Mouse (Mus musculus) G1E (cell line): Measurements from ENCODE around the gene Nck2. TPM values are rescaled to one million over a fixed set of nuclear protein-coding genes. Genes with fewer than 3 reads are reported as not detected.

Source experiments
- ATAC-seq: 2 replicates; pipeline ENCODE4 v1.8.0; 2016; ENCODE audit warnings: mild to moderate bottlenecking; ENCODE audit not compliant: insufficient number of reproducible peaks, poor library complexity, low FRiP score, severe bottlenecking; ENCODE audit errors: extremely low read depth
- DNase-seq: peaks from one replicate; pipeline ENCODE4 v3.0.0; 2012; ENCODE audit warnings: low spot score
- H3K27me3 ChIP-seq: 2 replicates; pipeline ENCODE4 v1.6.1; 2012; ENCODE audit warnings: mild to moderate bottlenecking, low read length, inconsistent platforms; ENCODE audit not compliant: insufficient read depth
- H3K36me3 ChIP-seq: replicated peaks from 2 replicates; pipeline ENCODE3; 2012; ENCODE audit warnings: mild to moderate bottlenecking, inconsistent platforms
- H3K4me1 ChIP-seq: 2 replicates; pipeline ENCODE4 v1.6.1; 2012; ENCODE audit warnings: low read depth, low read length, inconsistent platforms, mixed read lengths; ENCODE audit not compliant: insufficient read depth
- H3K4me3 ChIP-seq: 2 replicates; pipeline ENCODE4 v1.5.1; 2012; ENCODE audit warnings: low read depth, mild to moderate bottlenecking, inconsistent platforms, low read length, moderate library complexity, mixed read lengths
- H3K9me3 ChIP-seq: replicated peaks from 2 replicates; pipeline ENCODE4 v1.6.1; 2012; ENCODE audit warnings: inconsistent platforms
- CTCF ChIP-seq: IDR thresholded peaks from 2 replicates; pipeline ENCODE4 v1.5.1; 2012; ENCODE audit warnings: low read depth, low read length, inconsistent platforms, mixed read lengths
- GATA1 ChIP-seq: IDR thresholded peaks from 2 replicates; pipeline ENCODE4 v1.6.1; 2012; ENCODE audit warnings: borderline replicate concordance, low read length, inconsistent platforms, mixed read lengths
- GATA2 ChIP-seq: IDR thresholded peaks from 2 replicates; pipeline ENCODE4 v1.6.1; 2012; ENCODE audit warnings: low read depth, low read length, inconsistent platforms, borderline replicate concordance
- POLR2AphosphoS5 ChIP-seq: IDR thresholded peaks from 2 replicates; pipeline ENCODE4 v1.6.1; 2012; ENCODE audit warnings: low read depth, low read length, inconsistent platforms; ENCODE audit not compliant: insufficient replicate concordance
- TAL1 ChIP-seq: conservative IDR thresholded peaks from 2 replicates; pipeline ENCODE4 v1.6.1; 2012; ENCODE audit warnings: low read depth, low read length, inconsistent platforms, mixed read lengths
- polyA plus RNA-seq: library from polyadenylated mRNA; stranded (reverse); fragments of >175 nt; gene quantifications from 2 replicates; pipeline ENCODE4 v1.2.3, GENCODE M21; 2012
- total RNA-seq, 2 experiments: library from RNA; stranded (forward) in 1 of 2; stranded (reverse) in 1 of 2; fragments of 200-1000 nt in 1 of 2; fragments of >200 nt in 1 of 2; fragmentation: Nextera tagmentation in 1 of 2; gene quantifications; 2 replicates each; pipeline ENCODE4 v1.2.3; 2014 to 2017

The Nck2 gene
- total and polyA plus RNA-seq, 3 experiments: 45.3 to 101 (median 54.4) TPM

DNA sequence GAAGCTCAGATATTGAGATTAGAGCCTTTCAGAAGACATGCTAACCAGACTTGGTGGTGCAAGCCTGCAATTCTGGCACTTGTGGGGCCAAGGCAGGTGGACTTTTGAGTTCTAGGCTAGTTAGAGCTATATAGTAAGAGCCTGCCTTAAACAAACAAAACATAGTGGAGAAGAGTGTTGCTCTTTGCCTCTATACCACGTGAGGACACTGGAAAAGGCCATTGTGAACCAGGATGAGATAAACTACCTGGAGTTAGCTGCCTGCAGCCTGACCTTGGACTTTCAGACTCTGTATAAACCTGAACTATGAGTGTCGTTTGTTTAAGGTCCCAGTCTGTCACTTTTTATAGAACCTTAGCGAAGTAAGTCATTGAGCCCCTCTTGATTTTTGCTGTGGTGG is 42.1 kb downstream of the Nck2 start:
- H3K27me3 ChIP-seq: no peaks in the 10 kb centered on the region
- no peak overlapping the region for H3K4me3 ChIP-seq
- H3K4me1 ChIP-seq: peaks cover 52% of the 10 kb centered on the region
- no peak for TF ChIP-seq POLR2AphosphoS5
- H3K9me3 ChIP-seq: no peaks in the 10 kb centered on the region
- DNase-seq (no peak), ATAC-seq (no peak)
- H3K36me3 ChIP-seq: peaks cover 67% of the 10 kb centered on the region

DNA sequence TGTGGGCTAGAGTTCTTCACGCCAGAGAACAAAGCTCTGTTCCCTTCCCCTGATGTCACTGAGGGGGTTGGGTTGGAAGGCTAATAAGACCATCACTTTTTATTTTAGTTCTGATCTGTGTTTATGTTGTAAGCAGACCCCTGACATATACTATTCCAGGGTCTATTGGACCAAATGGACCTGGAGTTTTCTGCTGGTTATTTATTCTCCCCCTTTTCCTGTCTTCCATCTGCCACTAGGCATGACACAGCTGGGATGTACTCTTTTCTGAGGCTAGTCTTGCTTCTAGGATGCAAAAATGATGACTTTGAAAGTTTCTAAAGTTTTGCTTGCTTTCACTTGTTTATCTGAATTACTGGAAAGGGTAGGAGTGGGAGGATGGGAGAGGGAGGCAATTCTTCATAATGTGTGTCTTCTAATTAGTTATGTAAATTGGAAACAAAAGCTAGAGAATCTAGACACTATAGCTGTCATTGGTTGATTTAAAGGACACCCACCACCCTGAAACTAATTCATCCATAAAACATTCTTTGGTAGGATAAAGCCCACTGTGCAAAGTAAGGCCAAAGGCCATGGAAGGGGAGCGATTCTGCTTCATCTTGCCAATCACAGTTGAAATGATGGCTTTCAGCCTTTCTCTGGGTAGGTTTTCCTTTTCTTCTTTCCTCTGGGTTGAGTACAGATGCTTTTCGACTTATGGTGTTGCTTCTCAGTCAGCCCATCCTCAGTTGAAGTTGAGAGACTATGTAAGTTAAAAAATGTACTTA is 42.8 kb downstream of the Nck2 start:
- DNase-seq (no peak), ATAC-seq (no peak)
- H3K9me3 ChIP-seq: no peaks in the 10 kb centered on the region
- H3K36me3 ChIP-seq: peaks cover 69% of the 10 kb centered on the region
- no peak for TF ChIP-seq GATA2
- TF ChIP-seq CTCF: no peak
- TF ChIP-seq TAL1: no peak
- TF ChIP-seq POLR2AphosphoS5: no peak
- TF ChIP-seq GATA1: no peak
- peaks cover 55% of the 10 kb centered on the region for H3K4me1 ChIP-seq
- H3K4me3 ChIP-seq: no peak overlapping the region
- H3K27me3 ChIP-seq: no peaks in the 10 kb centered on the region

DNA sequence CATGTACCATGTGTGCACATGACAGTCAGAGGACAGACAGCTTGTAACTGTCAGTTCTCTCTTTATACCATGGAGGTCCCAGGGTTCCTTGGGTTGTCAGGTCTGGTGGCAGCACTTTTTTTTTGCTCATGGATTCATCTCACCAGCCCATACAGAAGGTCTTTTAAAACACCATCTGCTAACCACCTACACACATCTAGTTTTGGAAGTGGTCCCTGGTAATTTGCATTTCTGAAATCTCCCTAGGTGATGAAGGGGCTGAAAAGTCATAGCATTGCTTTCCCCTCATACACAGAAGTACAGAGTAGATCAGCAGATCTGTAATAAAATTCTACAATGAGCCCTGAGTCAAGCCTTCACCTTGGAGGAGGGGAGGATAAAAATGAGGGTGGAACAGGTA is 44.9 kb downstream of the Nck2 start:
- H3K4me3 ChIP-seq: no peak overlapping the region
- no peaks in the 10 kb centered on the region for H3K27me3 ChIP-seq
- peaks cover 56% of the 10 kb centered on the region for H3K36me3 ChIP-seq
- ATAC-seq: no peak
- no peaks in the 10 kb centered on the region for H3K9me3 ChIP-seq
- TF ChIP-seq TAL1 (no peak), POLR2AphosphoS5 (no peak), GATA2 (no peak), GATA1 (no peak), CTCF (no peak)
- H3K4me1 ChIP-seq: peaks cover 54% of the 10 kb centered on the region
- no peak for DNase-seq

DNA sequence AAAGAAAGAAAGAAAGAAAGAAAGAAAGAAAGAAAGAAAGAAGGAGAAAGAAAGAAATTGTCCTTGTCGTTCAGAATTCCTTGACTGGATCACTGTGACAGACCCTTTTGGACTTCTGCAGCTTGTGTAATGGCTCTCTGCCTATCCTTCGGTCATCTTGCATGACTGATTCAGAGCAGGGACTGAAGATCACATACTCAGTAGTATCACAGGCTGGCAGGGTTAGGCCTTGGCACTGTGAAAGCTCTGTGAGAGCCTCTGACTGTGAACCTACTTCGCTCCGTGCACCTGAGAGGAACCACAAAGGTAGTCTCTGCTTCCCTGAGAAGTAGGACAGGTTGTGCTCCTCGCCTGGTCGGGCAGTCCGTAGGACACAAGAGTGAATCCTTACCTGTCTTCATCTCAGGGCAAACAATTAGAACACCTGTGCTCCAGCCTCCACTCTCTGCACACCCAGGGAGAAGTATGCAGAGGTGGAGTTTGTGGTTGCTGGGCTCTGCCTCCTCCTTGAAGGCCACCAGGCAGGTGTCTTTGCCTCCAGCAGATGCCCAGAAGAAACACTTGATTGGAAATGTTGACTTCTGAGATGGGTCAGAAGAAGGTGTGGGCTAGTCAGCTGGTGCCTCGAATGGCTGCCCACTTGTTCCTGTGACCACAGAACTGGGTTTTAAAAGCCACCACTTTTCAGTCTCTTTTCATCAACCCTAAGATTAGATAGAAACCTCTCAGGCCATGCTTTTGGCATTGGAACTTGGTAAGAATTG is 47.3 kb downstream of the Nck2 start:
- H3K9me3 ChIP-seq: no peaks in the 10 kb centered on the region
- TF ChIP-seq CTCF: no peak
- no peak for TF ChIP-seq TAL1
- no peak for TF ChIP-seq POLR2AphosphoS5
- TF ChIP-seq GATA1: no peak
- TF ChIP-seq GATA2: no peak
- peaks cover 42% of the 10 kb centered on the region for H3K4me1 ChIP-seq
- ATAC-seq: no peak
- no peaks in the 10 kb centered on the region for H3K27me3 ChIP-seq
- peaks cover 45% of the 10 kb centered on the region for H3K36me3 ChIP-seq
- no peak for DNase-seq
- no peak overlapping the region for H3K4me3 ChIP-seq

DNA sequence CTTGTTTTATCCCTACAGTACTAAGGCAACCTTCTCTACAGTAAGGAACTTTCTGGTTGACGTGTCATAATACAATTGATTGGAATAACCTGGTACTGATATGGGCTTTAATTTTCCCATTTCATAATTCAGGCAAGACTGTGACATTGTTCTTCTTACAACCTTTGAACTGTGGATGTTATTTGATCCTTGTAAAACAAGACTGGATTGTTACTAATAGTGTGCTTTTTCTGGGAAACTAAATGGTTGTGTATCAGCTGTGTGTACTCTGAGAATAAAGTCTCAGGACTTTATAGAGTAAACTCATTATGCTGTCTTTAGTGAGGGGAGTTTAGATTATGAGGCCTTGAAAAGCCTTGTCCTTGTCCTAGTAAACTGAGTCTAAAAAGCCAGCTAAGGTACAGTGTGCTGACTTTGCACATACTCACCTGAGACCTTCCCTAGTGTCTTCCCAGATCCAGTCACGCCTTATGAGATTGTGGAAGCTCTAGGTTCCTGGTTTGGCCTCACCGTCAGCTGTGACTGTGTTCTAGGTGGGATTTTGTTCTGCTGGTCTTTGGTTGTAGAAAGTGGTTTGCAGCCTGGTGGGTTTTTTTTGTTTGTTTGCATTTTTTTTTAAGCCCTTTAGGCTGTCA is 48.5 kb downstream of the Nck2 start:
- H3K9me3 ChIP-seq: no peaks in the 10 kb centered on the region
- H3K36me3 ChIP-seq: peaks cover 49% of the 10 kb centered on the region
- no peaks in the 10 kb centered on the region for H3K27me3 ChIP-seq
- DNase-seq (no peak), ATAC-seq (no peak)
- no peak for TF ChIP-seq GATA1
- TF ChIP-seq TAL1: no peak
- TF ChIP-seq GATA2: no peak
- TF ChIP-seq POLR2AphosphoS5: no peak
- TF ChIP-seq CTCF: no peak
- H3K4me3 ChIP-seq: no peak overlapping the region
- H3K4me1 ChIP-seq: peaks cover 44% of the 10 kb centered on the region

DNA sequence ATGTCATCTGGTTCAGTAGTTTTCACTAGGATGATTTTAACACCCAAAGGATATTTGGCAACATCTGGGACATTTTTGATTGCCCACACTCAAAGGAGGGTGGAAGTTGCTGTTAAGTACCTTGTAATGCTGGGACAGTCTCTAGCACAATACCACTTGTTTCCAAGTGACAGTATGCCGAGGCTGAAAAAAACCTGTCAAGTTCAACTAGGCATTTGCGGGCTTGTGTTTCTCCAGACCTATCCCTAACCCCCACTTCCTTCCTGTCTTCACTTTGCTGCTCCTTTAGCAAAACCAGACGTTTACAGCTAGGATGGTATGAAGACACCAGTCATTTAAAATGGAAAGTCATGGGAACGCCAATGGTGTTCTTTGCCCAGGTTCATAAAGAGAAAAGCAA is 51.7 kb downstream of the Nck2 start:
- Histone ChIP-seq H3K4me1 (peaks cover 52% of the 10 kb centered on the region), H3K27me3 (no peaks in the 10 kb centered on the region), H3K36me3 (peaks cover 36% of the 10 kb centered on the region), H3K4me3 (no peak overlapping the region), H3K9me3 (no peaks in the 10 kb centered on the region)
- no peak for ATAC-seq
- TF ChIP-seq GATA2: no peak
- TF ChIP-seq TAL1: no peak
- TF ChIP-seq GATA1: no peak
- no peak for TF ChIP-seq CTCF
- TF ChIP-seq POLR2AphosphoS5: no peak
- DNase-seq: no peak
